Mouse (Mus musculus): Measurements from ENCODE around the gene Rpl27a.
A peak's percentile ranks its signal among the peaks of the same experiment; 100 is the strongest.

Gene Rpl27a

DNA sequence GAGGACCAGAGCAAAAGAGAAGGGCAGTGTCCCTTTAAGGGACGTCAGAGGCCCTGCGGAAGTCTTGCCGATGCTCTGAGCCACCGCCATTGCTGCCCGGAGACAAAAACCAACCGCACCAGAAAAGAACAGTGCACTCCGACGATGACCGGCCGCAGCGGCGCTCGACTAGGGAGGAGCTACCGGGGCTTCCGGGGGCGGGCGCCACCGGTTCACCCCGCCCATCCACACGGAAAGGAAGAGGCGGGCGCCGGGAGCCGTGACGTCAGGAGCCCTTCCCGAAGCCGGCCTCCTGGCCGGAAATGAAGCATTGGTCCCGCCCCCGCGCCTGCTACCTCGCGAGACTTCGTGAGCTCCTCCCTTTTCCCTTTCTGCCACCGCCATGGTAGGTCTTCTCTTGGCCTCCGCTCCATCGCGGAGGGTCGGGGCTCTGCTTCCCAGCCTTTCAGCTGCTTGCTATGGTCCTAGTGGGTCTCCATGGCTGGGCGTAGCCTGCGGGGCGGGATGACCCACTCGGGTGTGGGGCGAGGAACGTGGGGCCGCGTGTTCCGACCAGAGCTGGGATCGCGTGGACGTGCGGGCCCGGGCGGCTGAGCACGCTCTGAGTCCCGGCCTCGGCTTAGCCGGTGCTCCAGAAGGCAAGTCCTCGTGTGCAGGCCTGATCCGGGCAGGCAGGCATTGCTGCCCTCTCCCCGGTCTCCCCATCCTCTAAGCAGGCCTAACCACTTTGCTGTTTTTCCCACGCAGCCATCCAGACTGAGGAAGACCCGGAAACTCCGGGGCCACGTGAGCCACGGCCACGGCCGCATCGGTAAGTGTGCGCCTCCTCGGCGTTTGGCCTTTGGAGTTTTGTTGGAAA, at the start of gene Rpl27a:
TSS of gene Rpl27a (plus strand) at position 310 of the 859 bp plus-strand sequence.
- DNase-seq (ENCODE audit: low read depth in 1 of 2, low spot score in 2 of 2) = peak; percentile 97 to 99

DNA sequence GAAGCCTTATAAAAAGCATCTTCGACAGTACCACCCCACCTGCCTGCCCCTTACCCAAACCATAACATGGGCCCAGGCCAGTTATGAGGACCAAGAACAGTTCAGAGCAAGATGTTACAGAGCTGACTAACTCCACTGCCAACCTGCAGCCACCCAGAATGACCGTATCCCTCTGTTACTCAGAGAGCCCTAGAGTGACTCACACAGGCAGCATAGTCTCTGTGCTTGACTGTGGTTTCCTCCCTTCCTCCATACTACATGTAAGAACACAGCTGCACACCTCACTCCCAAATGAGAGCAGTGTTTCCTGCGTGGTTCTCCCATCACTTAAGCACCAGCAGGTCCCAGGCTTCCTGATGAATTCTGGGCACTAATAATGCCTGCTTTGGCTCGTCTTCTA, 48.2 kb upstream of the Rpl27a start:
- no peak for DNase-seq (ENCODE audit: low read depth in 1 of 2, low spot score in 2 of 2)

DNA sequence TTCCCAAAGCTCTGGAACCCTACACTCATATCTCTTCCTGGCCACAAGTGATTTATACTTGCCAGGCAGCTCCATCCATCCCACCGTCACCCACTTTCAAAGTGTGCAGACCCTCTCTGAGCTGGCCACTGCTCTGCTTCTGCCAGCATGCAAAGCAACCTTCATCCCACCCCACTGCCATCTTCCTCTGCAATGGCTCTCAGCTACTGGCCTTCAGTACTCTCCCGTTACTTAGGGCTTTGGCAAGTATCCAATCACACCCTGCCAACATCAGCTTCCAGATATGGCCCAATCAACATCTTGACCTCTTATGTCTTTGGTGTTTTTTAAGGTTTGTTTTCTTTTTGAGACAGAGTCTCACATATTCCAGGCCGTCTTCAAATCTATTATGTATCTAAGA, 41.0 kb upstream of the Rpl27a start:
- no peak for DNase-seq (ENCODE audit: low read depth in 1 of 2, low spot score in 2 of 2)

DNA sequence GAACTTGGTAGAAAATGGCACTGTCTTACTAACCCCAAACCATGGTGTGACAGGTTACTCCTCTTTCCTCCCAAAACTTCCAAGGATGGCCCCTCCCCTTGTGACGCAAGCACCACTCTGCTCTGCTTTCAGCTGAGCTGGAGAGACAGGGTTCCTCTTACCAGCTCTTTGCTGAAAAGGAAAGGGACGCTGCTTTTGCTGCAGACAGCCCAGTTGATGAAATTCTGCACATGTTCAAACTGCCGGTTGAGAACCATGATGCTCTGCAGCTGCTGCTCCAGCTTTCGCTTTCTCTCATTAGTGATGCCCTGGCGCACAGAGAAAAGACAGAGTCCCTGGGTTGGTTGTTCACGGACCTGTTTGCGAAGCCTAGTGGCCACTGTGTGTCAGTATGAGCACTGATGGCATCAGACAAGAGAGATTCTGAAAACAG, 38.2 kb upstream of the Rpl27a start:
- DNase-seq (ENCODE audit: low read depth in 1 of 2, low spot score in 2 of 2) = no peak

DNA sequence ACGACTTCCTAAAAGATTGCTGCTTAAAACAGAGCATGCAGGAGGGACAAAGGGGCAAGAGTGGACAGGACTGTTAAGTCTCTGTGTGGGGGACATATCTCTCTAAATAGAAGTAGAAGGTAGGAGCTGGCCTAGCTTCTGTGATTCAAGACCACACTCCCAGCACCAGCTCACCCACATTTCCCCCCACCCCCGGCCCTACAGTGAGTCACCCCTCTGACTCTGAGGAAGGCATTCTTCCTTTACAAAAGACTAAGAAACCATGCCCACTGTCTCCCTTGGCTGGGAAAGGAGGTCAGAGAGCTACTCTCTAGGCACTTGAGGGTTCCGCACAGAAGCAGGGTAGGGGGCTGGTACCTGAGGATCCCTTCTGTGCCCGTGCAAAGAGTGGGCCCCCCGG, 34.7 kb upstream of the Rpl27a start:
- no peak for DNase-seq (ENCODE audit: low read depth in 1 of 2, low spot score in 2 of 2)

DNA sequence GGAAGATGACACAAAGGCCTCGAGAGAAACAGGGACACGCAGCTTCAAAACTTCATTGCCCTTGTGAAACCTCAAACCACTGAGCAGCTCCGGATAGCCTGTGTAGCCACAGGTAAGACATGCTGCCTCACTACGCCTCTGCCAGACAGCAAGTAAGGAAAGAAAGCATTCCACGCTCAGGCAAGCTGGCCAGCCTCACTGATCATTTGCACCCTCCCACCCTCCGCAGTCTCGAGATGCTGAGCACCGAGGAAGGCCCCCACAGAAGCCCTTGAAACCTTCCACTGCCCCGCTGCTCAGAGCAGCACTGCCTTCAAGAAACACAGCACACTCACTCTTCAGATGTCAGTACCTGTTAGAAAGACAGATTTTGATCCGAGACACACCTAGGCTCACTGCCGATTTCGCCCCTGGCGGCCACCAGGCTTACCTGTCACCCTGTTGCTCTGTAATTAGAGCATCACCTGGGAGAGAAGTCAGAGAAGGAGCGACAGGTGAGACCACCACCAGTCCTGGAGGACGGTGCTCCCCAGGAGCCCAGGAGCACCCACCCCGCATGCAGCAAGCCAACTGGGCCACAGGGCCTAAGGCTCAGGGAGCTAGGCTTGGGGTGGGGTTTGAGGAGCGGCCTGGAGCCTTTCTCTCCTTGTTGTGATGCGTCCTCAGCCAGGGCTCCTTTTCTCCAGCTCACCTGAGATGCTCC, 26.2 kb upstream of the Rpl27a start:
- no peak for DNase-seq (ENCODE audit: low read depth in 1 of 2, low spot score in 2 of 2)

DNA sequence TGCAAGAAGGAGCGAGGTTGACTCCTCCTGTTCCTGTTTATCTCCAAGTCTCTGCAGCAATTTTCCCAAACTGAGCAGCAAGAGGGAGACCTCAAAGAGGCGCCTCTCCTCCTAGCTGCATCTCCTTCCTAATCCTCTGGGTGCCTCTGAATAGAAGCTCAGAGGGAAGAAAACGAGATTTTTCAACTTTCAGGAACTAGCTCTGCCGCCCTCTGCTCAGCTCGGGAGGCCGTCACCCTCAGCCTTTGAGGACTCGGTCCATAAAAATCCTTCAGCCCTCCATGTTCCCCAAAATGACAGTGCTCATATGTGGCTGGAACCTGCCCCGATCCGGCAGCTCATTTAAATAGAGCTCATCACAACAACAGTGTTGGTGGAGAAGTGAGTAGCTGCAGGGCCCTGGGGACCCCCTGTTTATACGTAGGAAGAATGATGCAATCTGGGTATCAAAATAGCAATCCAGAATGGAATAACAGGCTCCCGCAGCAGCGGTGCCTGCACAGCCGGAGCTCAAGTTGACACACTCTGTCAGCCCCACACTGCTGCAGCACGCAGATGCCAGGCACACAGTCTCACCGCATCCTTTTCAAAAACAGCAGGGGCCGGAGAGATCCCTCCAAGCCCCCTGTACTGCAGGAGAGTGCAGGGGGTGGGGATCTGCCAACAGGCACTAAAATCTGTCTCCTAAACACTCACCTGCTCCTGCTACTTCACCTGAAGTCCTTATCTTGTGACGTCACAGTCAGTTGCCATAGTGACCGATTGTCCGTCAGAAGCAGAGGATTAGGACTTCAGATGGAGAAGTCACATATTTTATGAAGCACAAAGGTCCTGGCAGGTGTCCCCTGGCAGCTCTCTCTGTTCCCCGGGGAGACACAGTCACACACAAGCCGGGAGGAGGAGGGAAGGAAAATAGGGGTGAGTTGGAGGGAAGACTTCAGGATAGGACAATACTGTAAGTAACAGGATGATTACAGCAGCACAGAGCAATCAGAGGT, 25.3 kb upstream of the Rpl27a start:
- no peak for DNase-seq (ENCODE audit: low read depth in 1 of 2, low spot score in 2 of 2)

DNA sequence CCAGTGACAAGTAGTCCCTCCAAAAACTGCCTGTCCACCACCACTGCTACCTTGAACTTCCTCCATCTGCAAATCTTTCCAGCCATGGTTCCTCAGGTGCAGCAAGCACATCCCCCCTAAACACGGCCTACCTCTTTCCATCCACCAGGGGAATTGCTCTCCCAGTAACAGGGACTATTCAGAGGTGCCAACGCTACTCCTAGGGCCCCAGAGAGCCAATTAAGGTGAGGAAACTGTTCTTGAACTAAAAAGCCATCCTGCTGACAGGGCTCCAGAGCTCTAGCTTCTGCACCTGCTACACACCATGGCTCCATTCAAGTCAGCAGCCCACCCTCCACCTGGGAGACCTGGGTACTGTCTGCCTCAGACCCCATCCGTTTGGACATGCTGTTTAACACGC, 21.4 kb upstream of the Rpl27a start:
- DNase-seq (ENCODE audit: low read depth in 1 of 2, low spot score in 2 of 2) = no peak

DNA sequence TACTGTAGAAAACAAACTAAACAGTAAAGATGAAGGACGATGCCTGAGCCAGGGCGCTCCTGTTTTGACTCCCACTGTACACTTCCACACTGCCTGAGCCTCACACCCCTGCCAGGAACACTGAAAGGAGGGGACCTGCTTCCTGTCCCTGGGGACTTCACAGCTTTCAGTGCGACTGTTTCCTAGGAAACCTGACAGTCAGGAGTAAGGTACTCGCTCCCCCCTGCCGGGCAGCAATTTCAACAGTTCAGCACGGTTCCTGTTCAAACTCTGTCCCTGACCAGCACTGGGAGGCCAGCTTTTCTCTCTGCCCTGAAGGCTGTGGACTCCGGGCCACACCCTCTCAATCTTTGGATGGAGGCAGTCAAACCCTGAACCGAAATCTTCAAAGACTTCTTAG, 11.8 kb upstream of the Rpl27a start:
- DNase-seq (ENCODE audit: low read depth in 1 of 2, low spot score in 2 of 2) = no peak

DNA sequence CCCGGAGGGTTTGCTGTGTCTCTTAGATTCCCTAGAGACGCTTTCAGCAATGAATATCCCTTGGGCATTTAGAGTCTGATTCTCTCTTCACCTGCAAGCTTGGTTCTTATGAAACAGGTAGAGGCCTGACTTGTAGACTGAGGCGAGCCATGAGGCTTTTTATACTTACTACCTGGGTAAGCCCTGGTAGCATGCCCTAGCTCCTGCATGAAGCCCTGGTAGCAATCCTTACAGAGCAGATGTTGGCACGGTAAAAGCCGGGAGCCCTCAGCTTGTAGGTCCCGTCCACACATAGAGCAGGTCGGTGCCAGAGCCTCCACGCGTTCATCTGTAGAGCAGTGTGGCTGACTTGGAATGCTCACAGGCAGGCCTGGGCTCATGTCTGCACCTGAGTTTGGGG, 11.4 kb upstream of the Rpl27a start:
- no peak for DNase-seq (ENCODE audit: low read depth in 1 of 2, low spot score in 2 of 2)

DNA sequence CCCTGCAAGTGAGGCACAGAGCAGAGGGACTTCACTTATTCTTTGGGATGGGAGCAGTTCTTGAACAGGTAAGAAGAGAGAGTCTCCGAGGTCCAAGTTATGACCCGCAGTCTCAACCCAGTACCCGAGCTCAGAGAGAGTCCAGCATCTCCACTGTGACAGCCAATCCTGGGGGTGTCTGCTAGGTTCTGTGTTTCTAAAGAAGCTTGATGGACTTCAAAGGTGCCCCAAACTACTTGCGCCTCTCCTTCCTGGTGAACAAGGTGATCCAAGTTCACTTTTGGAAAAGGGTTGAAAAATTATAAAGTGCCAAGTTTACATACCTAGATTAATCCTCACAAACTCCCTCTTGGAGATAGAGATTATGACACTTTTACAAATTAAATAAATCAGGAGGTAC, 10.9 kb upstream of the Rpl27a start, which contains the start of gene Trim66:
TSS of gene Trim66 (minus strand) at position 101 of the 400 bp plus-strand sequence.
- no peak for DNase-seq (ENCODE audit: low read depth in 1 of 2, low spot score in 2 of 2)

DNA sequence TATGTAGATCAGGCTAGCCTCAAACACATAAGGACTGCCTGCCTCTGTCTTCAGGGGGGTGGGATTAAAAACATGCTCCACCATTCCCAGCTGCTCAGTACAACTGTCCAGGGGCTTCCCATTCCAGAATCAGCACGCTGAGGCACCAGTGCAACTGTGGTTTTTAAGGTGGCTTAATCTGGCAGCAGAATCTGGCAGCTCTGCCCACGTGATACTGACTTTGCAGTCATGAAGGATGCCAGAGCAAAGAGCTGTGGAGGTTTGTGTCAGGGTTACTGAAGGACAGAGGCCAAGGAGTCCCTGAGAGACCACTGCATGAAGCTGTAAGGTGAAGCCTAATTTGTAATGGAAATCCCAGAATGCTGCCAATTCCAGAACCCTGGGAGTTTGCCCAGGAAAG, 8.1 kb upstream of the Rpl27a start:
- no peak for DNase-seq (ENCODE audit: low read depth in 1 of 2, low spot score in 2 of 2)

DNA sequence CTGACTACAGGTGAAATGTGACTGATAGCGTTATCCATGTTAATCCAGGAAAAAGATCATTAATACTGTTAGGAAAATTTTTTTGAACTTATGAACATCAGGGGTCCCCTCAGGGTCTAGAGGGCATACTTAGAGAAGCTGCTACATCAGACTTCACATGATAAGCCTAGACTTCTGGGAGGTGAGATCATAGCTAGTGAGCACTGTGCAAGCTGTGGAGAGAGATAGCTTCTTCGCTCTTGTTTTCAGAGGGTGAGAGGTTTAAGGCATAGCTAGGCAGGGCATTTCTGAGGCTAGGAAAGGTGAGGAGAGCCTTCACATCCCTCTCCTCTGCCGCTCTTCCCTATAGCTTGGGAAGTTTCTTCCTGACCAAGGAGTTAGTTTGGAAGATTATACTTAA, 7.1 kb upstream of the Rpl27a start:
- no peak for DNase-seq (ENCODE audit: low read depth in 1 of 2, low spot score in 2 of 2)

DNA sequence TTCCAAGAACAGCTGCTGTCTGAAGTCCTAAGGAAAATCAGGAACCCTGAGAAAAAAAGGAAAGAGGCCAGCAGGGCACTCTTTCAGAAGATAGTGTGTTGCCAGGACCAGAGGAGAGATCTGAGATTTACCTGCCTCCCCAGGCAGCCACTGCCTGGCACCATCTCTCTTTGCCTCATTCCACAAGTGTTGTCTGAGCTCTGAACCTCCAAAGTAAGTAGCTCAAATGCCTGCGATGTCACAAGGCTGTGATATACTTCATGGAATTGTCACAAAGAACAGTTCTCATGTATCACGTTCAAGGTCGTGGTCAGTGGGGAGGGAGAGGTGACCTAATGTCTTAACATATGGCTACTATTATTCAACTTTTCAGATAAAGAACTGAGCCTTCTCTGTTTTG, 2.4 kb upstream of the Rpl27a start:
- DNase-seq (ENCODE audit: low read depth in 1 of 2, low spot score in 2 of 2) = no peak

DNA sequence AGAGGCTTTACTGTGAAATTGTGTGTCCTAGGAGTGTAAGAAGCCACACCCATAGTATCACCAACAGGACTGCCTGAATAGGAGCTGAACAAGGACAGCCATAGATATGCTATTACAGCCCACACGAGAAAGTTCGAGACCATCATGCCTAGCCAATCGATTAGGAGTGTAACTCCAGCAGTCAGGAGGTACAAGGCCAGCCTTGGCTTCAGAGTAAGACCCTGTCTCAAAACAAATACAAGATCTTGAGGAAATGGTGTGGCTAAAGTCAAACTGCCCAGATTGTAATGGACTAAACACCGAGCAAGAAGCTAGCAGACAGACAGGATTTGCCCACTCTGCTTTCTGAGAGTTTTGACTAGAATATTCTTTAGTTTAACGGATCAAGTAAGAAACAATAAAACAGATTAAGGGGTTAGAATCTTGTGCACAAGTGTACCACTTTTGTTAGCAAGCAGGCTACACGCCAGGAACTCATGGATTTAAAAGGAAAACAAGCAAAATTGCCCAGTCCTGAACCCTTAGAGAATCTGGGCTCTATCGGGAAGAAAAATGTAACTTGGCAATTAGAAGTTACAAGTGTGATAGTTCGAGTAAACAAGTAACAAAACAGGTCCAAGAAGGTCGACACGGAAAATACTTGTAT, 788 bp upstream of the Rpl27a start:
- no peak for DNase-seq (ENCODE audit: low read depth in 1 of 2, low spot score in 2 of 2)

DNA sequence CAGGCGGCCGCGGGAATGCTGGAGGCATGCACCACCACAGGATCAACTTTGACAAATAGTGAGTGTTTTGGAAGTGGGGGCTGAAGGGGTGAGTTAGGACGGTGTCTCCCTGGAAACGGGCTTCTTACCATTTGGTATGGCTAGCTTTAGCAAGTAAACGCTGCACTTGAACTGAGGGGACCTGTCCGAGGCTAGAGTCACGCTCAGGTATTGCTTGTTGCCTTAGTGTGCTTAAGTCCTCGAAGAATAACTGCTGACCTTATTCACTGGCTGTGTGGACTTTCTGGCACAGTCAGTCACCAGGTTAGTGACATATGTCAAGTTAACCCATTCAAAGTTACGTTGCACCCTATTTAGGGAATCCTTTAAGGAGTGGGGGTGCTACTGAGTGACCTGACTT, 989 bp downstream of the Rpl27a start:
- no peak for DNase-seq (ENCODE audit: low read depth in 1 of 2, low spot score in 2 of 2)

DNA sequence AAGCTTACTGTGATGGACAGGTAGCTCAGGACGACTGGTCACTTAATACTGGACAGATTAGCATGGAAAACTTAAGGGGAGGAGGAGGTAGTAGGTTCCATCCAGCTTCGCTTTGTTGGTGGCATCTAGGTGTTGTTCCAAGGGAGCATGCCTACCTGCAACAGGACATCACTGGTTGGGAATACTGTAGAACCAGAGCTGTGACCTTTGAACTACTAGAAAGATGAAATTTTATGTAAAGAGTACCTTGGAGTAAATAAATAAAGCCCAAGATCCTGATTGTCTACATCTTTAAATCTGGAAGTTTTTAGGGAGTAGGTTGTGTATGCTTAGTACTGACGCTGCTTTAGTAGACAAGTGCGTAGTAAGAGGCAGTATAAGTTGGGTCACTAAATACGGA, 3.1 kb downstream of the Rpl27a start:
- DNase-seq (ENCODE audit: low read depth in 1 of 2, low spot score in 2 of 2) = no peak

DNA sequence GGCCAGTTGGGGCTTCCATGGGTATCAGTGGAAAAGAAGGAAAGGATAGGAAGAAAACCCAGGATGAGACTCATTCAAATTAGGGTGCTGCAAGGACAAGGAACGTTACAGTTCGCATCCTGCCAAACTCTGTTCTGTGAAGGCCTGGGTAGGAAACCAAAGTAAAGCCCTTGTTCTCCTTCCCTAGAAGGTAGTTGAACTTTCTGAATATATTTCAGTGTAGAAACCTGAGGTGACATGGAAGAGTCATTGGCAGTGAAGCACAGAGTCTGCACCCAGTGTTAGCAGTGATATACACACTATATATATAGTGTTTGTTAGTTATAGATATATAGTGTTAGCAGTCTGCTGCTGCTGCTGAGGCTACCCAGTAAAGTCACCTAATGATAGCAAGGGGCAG, 4.4 kb downstream of the Rpl27a start:
- no peak for DNase-seq (ENCODE audit: low read depth in 1 of 2, low spot score in 2 of 2)

DNA sequence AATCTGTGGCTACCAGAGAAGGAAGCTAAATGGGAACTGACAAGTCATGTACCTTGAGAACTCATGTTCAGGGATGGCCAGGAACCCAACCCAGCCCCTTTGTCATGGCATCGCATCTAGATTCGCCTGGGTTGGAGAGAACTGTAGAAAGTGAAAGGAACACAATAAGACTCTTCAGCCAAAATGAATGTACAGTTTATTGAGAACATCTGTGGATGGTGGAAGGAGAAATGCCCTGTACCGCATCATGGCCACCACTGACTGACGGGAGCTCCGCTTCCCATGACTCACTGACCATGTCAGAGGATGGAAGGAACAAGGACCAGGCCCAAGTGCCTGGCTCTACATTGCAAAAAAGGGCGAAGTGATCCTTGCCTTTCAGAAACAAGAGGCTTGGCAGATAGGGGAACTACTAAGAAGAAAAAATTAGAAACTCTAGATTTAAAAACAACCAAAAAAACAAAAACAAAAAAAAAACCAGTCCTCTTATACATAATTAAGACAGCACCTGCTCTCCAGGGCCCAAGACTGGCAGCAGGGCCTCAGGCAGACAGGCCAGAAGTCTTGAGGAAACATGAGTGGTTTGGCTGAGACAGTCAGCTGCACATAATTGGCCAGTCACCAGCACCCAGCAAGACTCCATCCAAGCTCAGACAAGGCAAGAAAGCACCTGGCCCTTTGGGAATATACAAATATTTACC, 4.9 kb downstream of the Rpl27a start:
- no peak for DNase-seq (ENCODE audit: low read depth in 1 of 2, low spot score in 2 of 2)

DNA sequence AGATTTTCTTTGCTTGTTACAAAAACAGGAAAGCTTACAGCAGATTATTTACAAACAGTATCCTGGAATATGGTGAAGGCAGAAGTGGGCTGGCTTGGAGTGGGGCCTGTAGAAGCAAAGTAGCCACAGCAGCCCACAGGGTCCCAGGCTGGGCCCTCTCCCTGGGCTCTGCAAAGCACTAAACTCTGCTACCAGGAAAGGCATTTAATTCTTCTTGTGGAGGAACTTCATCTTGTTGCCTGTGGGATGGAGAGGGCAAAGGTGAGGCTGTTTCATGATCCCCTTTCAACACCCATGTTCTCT, 5.4 kb downstream of the Rpl27a start:
- DNase-seq (ENCODE audit: low read depth in 1 of 2, low spot score in 2 of 2) = no peak

Data from monocyte, adult 2 months (primary cell).